Mouse (Mus musculus) midbrain, embryonic 15.5 days (tissue): ENCODE measurements at regions not wholly inside any gene's neighbourhood (a gene's known extent, or its start where the extent isn't known, plus 50 kb on each side); places are given as distances from the start of the nearest gene placed in this dataset.
"Not testable (repeated sequence)": the region's sequence is repeated elsewhere in the genome, so short reads cannot be mapped to it uniquely, and the experiment has no call there.

Source experiments
- ATAC-seq: fragments of 200-750 bp; cut with Nextera tagmentation; replicated peaks from 2 replicates; pipeline ENCODE4 v1.8.0; 2017; ENCODE audit warnings: moderate TSS enrichment
- H3K27ac ChIP-seq: fragments of 300-500 bp; sonication (generic); 2 replicates; pipeline ENCODE4 v1.5.1; 2015; ENCODE audit warnings: mild to moderate bottlenecking, inconsistent platforms
- H3K27me3 ChIP-seq: fragments of 300-500 bp; sonication (generic); replicated peaks from 2 replicates; pipeline ENCODE4 v1.6.1; 2015; ENCODE audit warnings: inconsistent platforms
- H3K36me3 ChIP-seq: fragments of 300-500 bp; sonication (generic); replicated peaks from 2 replicates; pipeline ENCODE4 v1.6.1; 2015; ENCODE audit warnings: inconsistent platforms
- H3K4me1 ChIP-seq: fragments of 300-500 bp; sonication (generic); 2 replicates; pipeline ENCODE4 v1.6.1; 2015; ENCODE audit warnings: inconsistent platforms
- H3K4me2 ChIP-seq: fragments of 300-500 bp; sonication (generic); 2 replicates; pipeline ENCODE4 v1.6.1; 2015; ENCODE audit warnings: inconsistent platforms, mild to moderate bottlenecking, moderate library complexity
- H3K4me3 ChIP-seq: fragments of 300-500 bp; sonication (generic); 2 replicates; pipeline ENCODE4 v1.5.1; 2015; ENCODE audit warnings: mild to moderate bottlenecking, inconsistent platforms
- H3K9ac ChIP-seq: fragments of 300-500 bp; sonication (generic); 2 replicates; pipeline ENCODE4 v1.6.1; 2015; ENCODE audit warnings: mild to moderate bottlenecking, inconsistent platforms
- H3K9me3 ChIP-seq: fragments of 300-500 bp; sonication (generic); 2 replicates; pipeline ENCODE4 v1.6.1; 2016; ENCODE audit warnings: inconsistent platforms
- WGBS: fragments of 180-500 bp; shearing (Covaris S2); methylation state at CpG from one replicate; pipeline ENCODE4 v1.1.7; 2015; ENCODE audit warnings: mixed read lengths; 5-methylcytosine and 5-hydroxymethylcytosine counted together

GRCm38 (mm10) chr4:69548104-69548503 is 593.9 kb upstream of the Brinp1 start:
- Histone ChIP-seq H3K4me2 (no peak overlapping the region), H3K9me3 (no peaks in the 10 kb centered on the region), H3K9ac (no peak overlapping the region), H3K27ac (no peak overlapping the region), H3K4me1 (no peaks in the 10 kb centered on the region), H3K27me3 (no peaks in the 10 kb centered on the region), H3K36me3 (no peaks in the 10 kb centered on the region), H3K4me3 (no peak overlapping the region)
- 89% methylated on average over 2 of the region's 2 CpGs for WGBS
- no peak for ATAC-seq

DNA sequence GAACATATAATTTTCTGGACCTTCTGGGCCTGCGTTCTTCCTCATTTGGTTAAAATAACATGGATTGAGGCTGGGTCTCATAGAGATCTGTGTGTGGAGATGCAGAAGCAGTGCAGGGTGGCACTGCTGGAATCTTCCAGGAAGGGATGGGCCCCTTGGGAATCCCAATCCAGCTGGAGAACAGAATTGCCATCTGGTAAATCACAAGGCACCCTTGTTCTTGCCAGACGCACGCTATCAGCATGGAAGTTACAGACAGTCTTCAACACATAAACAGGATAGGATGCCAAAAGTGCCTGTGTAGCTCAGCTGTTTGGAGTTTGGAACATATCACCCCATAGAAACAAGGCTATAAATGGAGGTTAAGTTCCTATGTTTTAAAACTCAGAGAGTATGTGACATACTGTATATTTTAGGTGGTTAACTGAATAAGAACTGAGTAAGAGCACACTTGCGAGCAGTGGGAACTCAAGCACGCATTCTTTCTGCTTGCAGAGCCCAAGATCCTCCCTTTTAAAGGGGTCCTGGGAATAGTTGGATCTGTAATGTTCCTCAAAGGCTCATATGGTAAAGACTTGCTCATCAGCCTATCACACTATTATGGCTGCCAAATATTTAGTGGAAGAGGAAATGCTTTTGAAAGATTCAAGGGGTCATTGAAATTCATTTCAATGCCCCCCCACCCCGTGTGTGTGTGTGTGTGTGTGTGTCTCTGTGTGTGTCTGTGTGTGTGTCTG is 584.1 kb upstream of the Brinp1 start:
- ATAC-seq: no peak

DNA sequence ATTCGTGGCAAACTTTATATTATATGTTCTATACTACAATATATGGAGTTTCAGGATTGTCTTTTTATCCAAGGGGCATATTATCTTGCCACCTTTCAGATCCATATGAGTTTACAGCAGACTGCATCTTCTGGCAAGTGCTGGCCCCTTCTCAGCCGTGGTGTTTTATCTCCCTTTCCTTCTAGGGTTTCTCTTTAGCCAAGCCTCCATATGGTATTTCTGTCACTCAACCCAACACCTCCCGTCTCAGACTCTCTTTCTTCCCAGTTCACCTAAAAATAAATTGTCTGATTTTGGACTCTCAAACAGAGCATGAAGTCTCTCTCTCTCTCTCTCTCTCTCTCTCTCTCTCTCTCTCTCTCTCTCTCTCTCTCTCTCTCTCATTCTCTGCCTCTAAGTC is 578.9 kb upstream of the Brinp1 start:
- no peak for ATAC-seq
- H3K9me3 ChIP-seq: no peaks in the 10 kb centered on the region
- no peak overlapping the region for H3K4me2 ChIP-seq
- H3K36me3 ChIP-seq: no peaks in the 10 kb centered on the region
- no peaks in the 10 kb centered on the region for H3K4me1 ChIP-seq
- H3K27ac ChIP-seq: no peak overlapping the region
- 82% methylated on average over 3 of the region's 3 CpGs for WGBS
- no peak overlapping the region for H3K9ac ChIP-seq
- no peak overlapping the region for H3K4me3 ChIP-seq
- H3K27me3 ChIP-seq: no peaks in the 10 kb centered on the region

More for the DNA sequence above, 584.1 kb upstream of the Brinp1 start:
- Histone ChIP-seq H3K27me3 (no peaks in the 10 kb centered on the region), H3K4me1 (no peaks in the 10 kb centered on the region), H3K9ac (no peak overlapping the region), H3K9me3 (no peaks in the 10 kb centered on the region), H3K27ac (no peak overlapping the region), H3K4me3 (no peak overlapping the region), H3K36me3 (no peaks in the 10 kb centered on the region), H3K4me2 (no peak overlapping the region)
- WGBS: 84% methylated on average over 6 of the region's 6 CpGs

DNA sequence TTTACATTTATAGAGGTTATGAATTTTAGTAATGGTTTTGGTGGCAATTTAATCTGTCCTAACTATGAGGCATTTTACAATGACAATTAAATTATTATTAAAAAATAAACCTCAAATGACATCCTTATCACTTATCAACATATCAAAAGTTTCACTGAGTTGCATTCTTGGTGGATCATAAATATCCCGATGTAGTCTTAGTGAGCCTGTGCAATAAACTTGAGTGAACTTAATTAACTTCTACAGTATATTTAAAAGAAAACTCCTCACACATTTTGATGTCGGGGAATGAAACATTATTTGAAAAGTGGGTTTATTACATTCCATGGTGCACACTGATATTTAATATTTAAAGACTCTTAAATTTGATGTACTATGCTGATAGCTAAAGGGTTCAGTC is 568.9 kb upstream of the Brinp1 start:
- Histone ChIP-seq H3K27me3 (no peaks in the 10 kb centered on the region), H3K4me3 (no peak overlapping the region), H3K27ac (no peak overlapping the region), H3K4me1 (no peaks in the 10 kb centered on the region), H3K9ac (no peak overlapping the region), H3K4me2 (no peak overlapping the region), H3K36me3 (no peaks in the 10 kb centered on the region), H3K9me3 (no peaks in the 10 kb centered on the region)
- 90% methylated on average over 2 of the region's 2 CpGs for WGBS
- no peak for ATAC-seq

- H3K4me3 ChIP-seq: no peak overlapping the region
- H3K9me3 ChIP-seq: no peaks in the 10 kb centered on the region
- H3K27me3 ChIP-seq: no peaks in the 10 kb centered on the region
- 79% methylated on average over 4 of the region's 4 CpGs for WGBS
- H3K27ac ChIP-seq: no peak overlapping the region
- H3K4me2 ChIP-seq: no peak overlapping the region
- no peak for ATAC-seq
- H3K36me3 ChIP-seq: no peaks in the 10 kb centered on the region
- H3K9ac ChIP-seq: no peak overlapping the region
- H3K4me1 ChIP-seq: no peaks in the 10 kb centered on the region
Observed at GRCm38 (mm10) chr4:69508281-69508680, 554.1 kb upstream of the Brinp1 start.

GRCm38 (mm10) chr4:69471200-69471599 is 517.0 kb upstream of the Brinp1 start:
- Histone ChIP-seq H3K9ac (no peak overlapping the region), H3K36me3 (no peaks in the 10 kb centered on the region), H3K4me2 (no peak overlapping the region), H3K27ac (no peak overlapping the region), H3K4me1 (no peaks in the 10 kb centered on the region), H3K27me3 (no peaks in the 10 kb centered on the region), H3K4me3 (no peak overlapping the region), H3K9me3 (no peaks in the 10 kb centered on the region)
- 84% methylated on average over 1 of the region's 1 CpGs for WGBS
- ATAC-seq: peak; percentile 72

DNA sequence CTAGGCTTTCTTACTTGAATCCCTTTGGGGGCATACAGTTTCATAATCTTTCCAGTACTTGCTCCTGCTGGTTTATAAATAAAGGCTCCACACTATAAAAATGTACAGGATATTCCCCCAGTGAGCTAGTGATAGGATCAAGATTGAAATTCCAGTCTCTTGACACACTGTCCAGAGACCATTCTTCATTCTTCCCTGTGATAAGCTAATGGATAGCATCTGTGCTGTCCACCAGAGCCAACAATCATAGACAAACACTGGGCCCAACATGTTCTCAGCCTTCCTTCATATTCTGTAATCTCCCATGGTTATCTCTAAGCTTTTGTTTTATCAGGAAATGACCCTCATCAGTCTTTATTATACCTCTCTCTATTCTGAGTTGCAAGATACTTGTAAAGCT is 505.8 kb upstream of the Brinp1 start:
- no peak overlapping the region for H3K27ac ChIP-seq
- no peaks in the 10 kb centered on the region for H3K27me3 ChIP-seq
- no peak overlapping the region for H3K4me2 ChIP-seq
- H3K36me3 ChIP-seq: no peaks in the 10 kb centered on the region
- no peaks in the 10 kb centered on the region for H3K9me3 ChIP-seq
- no peaks in the 10 kb centered on the region for H3K4me1 ChIP-seq
- H3K4me3 ChIP-seq: no peak overlapping the region
- H3K9ac ChIP-seq: no peak overlapping the region
- ATAC-seq: no peak

DNA sequence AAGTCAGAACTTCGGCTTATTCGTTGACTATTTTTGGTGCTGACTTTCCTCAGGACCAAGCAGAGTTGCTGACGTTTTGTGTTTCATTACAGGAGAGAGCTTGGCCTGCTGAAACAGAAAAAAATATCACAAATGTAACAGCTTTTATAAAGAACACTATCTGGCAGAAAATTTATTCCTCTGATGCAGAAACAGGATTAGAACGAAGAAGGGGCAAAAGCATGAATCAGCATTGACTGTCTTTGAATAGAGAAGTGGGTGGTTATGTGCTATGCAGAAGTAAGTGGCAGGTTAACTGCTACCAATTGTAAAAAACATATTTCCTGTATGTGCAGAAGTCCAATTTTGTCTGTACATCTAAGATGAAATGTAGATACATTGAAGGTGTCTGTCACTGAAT is 502.2 kb upstream of the Brinp1 start:
- Histone ChIP-seq H3K4me1 (no peaks in the 10 kb centered on the region), H3K27ac (no peak overlapping the region), H3K27me3 (no peaks in the 10 kb centered on the region), H3K4me3 (no peak overlapping the region), H3K4me2 (no peak overlapping the region), H3K9ac (no peak overlapping the region), H3K9me3 (no peaks in the 10 kb centered on the region), H3K36me3 (no peaks in the 10 kb centered on the region)
- 82% methylated on average over 4 of the region's 4 CpGs for WGBS
- no peak for ATAC-seq

DNA sequence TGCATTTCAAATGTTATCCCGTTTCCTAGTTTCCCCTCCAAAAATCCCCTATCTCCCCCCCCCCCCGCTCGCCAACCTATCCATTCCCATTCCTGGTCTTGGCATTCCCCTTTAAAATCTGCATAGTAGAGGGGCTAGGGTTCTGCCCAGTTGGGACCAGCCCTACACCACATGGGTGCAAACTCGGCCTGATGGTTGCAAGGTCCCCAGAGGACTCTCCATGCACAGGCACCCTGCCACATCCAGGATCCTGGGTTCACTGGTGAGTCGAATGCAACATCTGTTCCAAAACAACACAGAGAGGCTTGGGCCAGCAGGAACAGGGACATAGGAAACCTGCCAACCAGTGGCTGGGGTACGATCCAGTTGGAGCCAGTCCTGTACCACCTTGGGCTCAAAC is 492.0 kb upstream of the Brinp1 start:
- ATAC-seq: no peak
- no peak overlapping the region for H3K4me2 ChIP-seq
- no peak overlapping the region for H3K4me3 ChIP-seq
- H3K4me1 ChIP-seq: no peaks in the 10 kb centered on the region
- H3K36me3 ChIP-seq: no peaks in the 10 kb centered on the region
- no peaks in the 10 kb centered on the region for H3K9me3 ChIP-seq
- H3K27ac ChIP-seq: no peak overlapping the region
- no peaks in the 10 kb centered on the region for H3K27me3 ChIP-seq
- 83% methylated on average over 6 of the region's 6 CpGs for WGBS
- no peak overlapping the region for H3K9ac ChIP-seq

- Histone ChIP-seq H3K27ac (no peak overlapping the region), H3K9me3 (no peaks in the 10 kb centered on the region), H3K4me2 (no peak overlapping the region), H3K9ac (no peak overlapping the region), H3K4me3 (no peak overlapping the region), H3K36me3 (no peaks in the 10 kb centered on the region), H3K4me1 (no peaks in the 10 kb centered on the region), H3K27me3 (no peaks in the 10 kb centered on the region)
- ATAC-seq: no peak
- WGBS: 90% methylated on average over 2 of the region's 2 CpGs
Observed at GRCm38 (mm10) chr4:69443956-69444355, 489.8 kb upstream of the Brinp1 start.

DNA sequence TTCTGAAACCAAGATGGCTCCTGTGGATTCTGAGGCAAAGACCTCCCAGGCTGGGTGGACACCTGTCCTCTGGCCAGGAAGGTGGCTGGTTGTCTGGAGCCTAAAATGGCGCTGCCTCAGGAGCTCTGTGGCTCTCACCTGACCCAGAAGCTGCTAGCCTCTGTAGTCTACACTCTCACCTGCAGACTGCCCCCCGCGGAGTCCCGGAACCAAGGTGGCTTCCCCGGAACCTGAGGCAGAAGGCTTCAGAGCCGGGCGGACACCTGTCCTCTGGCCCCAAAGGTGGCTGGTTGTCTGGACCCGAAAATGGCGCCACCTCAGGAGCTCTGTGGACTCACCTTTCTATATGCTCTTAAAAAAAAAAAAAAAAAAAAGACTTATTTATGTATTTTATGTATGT is 481.2 kb upstream of the Brinp1 start:
- Histone ChIP-seq H3K27ac (no peak overlapping the region), H3K36me3 (no peaks in the 10 kb centered on the region), H3K9ac (no peak overlapping the region), H3K4me2 (no peak overlapping the region), H3K27me3 (no peaks in the 10 kb centered on the region), H3K4me3 (no peak overlapping the region), H3K4me1 (no peaks in the 10 kb centered on the region), H3K9me3 (no peaks in the 10 kb centered on the region)
- 93% methylated on average over 9 of the region's 9 CpGs for WGBS
- ATAC-seq: no peak

DNA sequence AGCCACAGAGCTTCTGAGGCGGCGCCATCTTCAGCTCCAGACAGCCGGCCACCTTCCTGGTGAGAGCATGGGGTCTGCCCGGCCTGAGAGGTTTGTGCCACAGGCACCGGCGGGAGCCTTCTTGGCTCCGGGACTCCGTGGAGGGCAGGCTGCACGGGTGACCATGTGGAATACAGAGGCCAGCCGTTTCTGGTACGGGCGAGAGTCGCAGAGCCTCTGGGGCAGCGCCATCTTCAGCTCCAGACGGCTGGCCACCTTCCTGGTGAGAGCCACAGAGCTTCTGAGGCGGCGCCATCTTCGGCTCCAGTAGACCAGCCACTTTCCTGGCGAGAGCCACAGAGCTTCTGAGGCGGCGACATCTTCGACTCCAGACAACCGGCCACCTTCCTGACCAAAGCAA is 456.2 kb upstream of the Brinp1 start:
- not testable (repeated sequence) for H3K4me2 ChIP-seq, ATAC-seq, H3K4me3 ChIP-seq, H3K9me3 ChIP-seq, H3K4me1 ChIP-seq, H3K27me3 ChIP-seq, H3K36me3 ChIP-seq, H3K9ac ChIP-seq, H3K27ac ChIP-seq
- WGBS: 97% methylated on average over 23 of the region's 23 CpGs

DNA sequence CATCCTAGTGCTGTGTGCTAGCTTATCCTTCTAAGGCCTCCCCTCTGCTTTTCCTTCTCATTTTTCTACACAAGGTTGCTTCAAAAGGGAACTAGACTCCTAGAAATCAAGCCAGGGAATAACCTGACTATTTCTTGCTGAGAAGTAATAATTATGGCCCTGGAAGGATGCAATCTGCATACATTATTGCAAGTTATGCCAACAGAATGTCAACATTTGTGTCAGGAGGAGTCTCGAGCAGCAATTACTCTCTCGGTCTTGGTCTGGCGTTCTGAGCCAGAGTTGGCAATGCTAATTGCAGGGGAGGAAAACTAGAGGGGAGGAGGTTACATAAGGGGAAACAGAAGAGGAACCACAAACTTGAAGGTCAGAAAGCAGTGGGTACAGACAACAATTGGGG is 441.3 kb upstream of the Brinp1 start:
- Histone ChIP-seq H3K9me3 (no peaks in the 10 kb centered on the region), H3K4me2 (no peak overlapping the region), H3K27ac (no peak overlapping the region), H3K27me3 (no peaks in the 10 kb centered on the region), H3K9ac (no peak overlapping the region), H3K4me3 (no peak overlapping the region), H3K36me3 (no peaks in the 10 kb centered on the region), H3K4me1 (no peaks in the 10 kb centered on the region)
- WGBS: 78% methylated on average over 3 of the region's 3 CpGs
- no peak for ATAC-seq
